Mouse (Mus musculus) retina, adult 2 months (tissue): Measurements from ENCODE around the gene Btbd35f16.
"Not testable (repeated sequence)": the region's sequence is repeated elsewhere in the genome, so short reads cannot be mapped to it uniquely, and the experiment has no call there.

Source experiments
- DNase-seq: peaks from one replicate; pipeline ENCODE4 v3.0.0-alpha.2; 2012; ENCODE audit warnings: low read depth, low spot score

Btbd35f16 gene

DNA sequence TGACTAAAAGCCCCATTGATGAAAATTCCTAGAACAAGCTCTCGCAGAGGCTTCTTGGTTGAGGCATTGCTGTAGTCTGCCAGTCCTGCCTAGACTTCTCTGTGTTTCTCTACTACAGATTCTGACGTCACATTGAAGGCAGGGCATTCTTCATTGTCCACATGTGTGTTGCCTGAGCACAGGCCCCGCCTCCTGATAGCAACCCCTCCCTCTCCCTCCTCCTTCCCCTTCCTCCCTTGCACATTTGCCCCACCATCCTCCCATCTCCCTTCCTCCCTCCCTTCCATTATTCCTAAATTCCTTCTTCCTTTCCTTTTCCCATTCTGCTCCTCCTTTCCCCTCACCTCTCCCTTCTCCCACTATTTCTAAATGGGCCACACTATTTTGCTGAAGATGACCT, at the start of gene Btbd35f16:
Gene Btbd35f16, minus strand, starts transcription at position 101 of the 400 bp plus-strand sequence.
- not testable (repeated sequence) for DNase-seq
